Mouse (Mus musculus) olfactory bulb, adult 2 months (tissue): ENCODE data around the gene Spink8.
"Not testable (repeated sequence)": the region's sequence is repeated elsewhere in the genome, so short reads cannot be mapped to it uniquely, and the experiment has no call there.

Experiments used
- CTCF ChIP-seq: fragments of 200-500 bp; IDR thresholded peaks from 2 replicates; pipeline ENCODE4 v1.5.1; 2012; ENCODE audit warnings: low read depth, mild to moderate bottlenecking, low read length, moderate library complexity; ENCODE audit not compliant: insufficient read depth
- POLR2A ChIP-seq: fragments of 200-500 bp; IDR thresholded peaks from 2 replicates; pipeline ENCODE4 v1.6.1; 2012; ENCODE audit warnings: mild to moderate bottlenecking, low read depth, low read length, moderate library complexity; ENCODE audit not compliant: insufficient read depth

DNA sequence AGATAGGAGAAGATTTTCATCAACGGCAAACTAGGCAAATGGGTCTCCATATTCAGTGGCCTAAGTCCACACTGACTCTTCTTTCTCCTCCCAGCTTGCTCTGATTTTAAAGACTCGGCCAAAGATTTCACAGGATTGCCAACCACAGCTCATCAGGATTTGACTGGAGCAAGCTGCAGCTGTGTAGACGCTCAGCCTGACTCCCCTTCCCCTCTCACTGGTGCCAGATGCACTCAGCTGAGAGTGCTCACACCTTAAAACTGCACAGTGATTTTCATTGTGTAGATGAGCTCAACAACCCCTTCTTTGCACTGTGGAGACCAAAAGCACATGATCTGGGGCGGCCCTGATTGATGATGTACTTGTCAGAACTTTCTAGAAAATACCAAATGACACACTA lies 21.5 kb upstream of the Spink8 start, which contains the start of gene Fbxw27:
- TF ChIP-seq CTCF, POLR2A: not testable (repeated sequence)
